Mouse (Mus musculus): ENCODE results near the gene Taldo1. TPM values are rescaled to one million over a fixed set of nuclear protein-coding genes. Genes with fewer than 3 reads are reported as not detected.

The Taldo1 gene
- polyA plus RNA-seq, 1 experiment from 2014 or later = 318 TPM

GRCm38 (mm10) chr7:141364349-141365048 lies 27.5 kb upstream of the Taldo1 start:
- Histone ChIP-seq H3K27me3 (peaks cover 44% of the 10 kb centered on the region), H3K4me3 (replicated peaks) (no peak overlapping the region), H3K9ac (replicated peaks) (no peak overlapping the region), H3K4me1 (replicated peaks) (no peaks in the 10 kb centered on the region), H3K36me3 (no peaks in the 10 kb centered on the region), H3K27ac (no peak overlapping the region), H3K4me2 (no peak overlapping the region), H3K9me3 (no peaks in the 10 kb centered on the region)
- 80% methylated on average over 5 of the region's 5 CpGs for WGBS
- no peak for ATAC-seq (ENCODE audit: insufficient number of reproducible peaks, insufficient read depth, low FRiP score, low TSS enrichment, low read depth)

GRCm38 (mm10) chr7:141365049-141365445 lies 27.0 kb upstream of the Taldo1 start:
- no peak overlapping the region for H3K27ac ChIP-seq
- ATAC-seq (ENCODE audit: insufficient number of reproducible peaks, insufficient read depth, low FRiP score, low TSS enrichment, low read depth) = no peak
- H3K27me3 ChIP-seq = peaks cover 39% of the 10 kb centered on the region
- H3K9me3 ChIP-seq = no peaks in the 10 kb centered on the region
- no peaks in the 10 kb centered on the region for H3K36me3 ChIP-seq
- no peak overlapping the region for H3K9ac ChIP-seq (replicated peaks)
- 74% methylated on average over 3 of the region's 3 CpGs for WGBS
- no peaks in the 10 kb centered on the region for H3K4me1 ChIP-seq (replicated peaks)
- no peak overlapping the region for H3K4me2 ChIP-seq
- no peak overlapping the region for H3K4me3 ChIP-seq (replicated peaks)

GRCm38 (mm10) chr7:141367358-141367757 lies 24.6 kb upstream of the Taldo1 start:
- Histone ChIP-seq H3K9ac (replicated peaks) (no peak overlapping the region), H3K36me3 (no peaks in the 10 kb centered on the region), H3K4me3 (replicated peaks) (no peak overlapping the region), H3K4me2 (no peak overlapping the region), H3K4me1 (replicated peaks) (no peaks in the 10 kb centered on the region), H3K27ac (no peak overlapping the region), H3K27me3 (peaks cover 16% of the 10 kb centered on the region), H3K9me3 (no peaks in the 10 kb centered on the region)
- no peak for ATAC-seq (ENCODE audit: insufficient number of reproducible peaks, insufficient read depth, low FRiP score, low TSS enrichment, low read depth)
- WGBS = 89% methylated on average over 4 of the region's 4 CpGs

GRCm38 (mm10) chr7:141369918-141370317 lies 22.1 kb upstream of the Taldo1 start:
- Histone ChIP-seq H3K9ac (replicated peaks) (no peak overlapping the region), H3K9me3 (no peaks in the 10 kb centered on the region), H3K4me3 (replicated peaks) (no peak overlapping the region), H3K27ac (no peak overlapping the region), H3K27me3 (peaks cover 2% of the 10 kb centered on the region; the same call in 1 of the 2 replicates), H3K4me1 (replicated peaks) (no peaks in the 10 kb centered on the region), H3K4me2 (no peak overlapping the region), H3K36me3 (no peaks in the 10 kb centered on the region)
- 74% methylated on average over 5 of the region's 5 CpGs for WGBS
- ATAC-seq (ENCODE audit: insufficient number of reproducible peaks, insufficient read depth, low FRiP score, low TSS enrichment, low read depth) = no peak

GRCm38 (mm10) chr7:141371942-141372595 lies 19.9 kb upstream of the Taldo1 start:
- no peaks in the 10 kb centered on the region for H3K9me3 ChIP-seq
- H3K4me3 ChIP-seq (replicated peaks) = no peak overlapping the region
- H3K27ac ChIP-seq = no peak overlapping the region
- H3K36me3 ChIP-seq = no peaks in the 10 kb centered on the region
- no peaks in the 10 kb centered on the region for H3K4me1 ChIP-seq (replicated peaks)
- WGBS = 62% methylated on average over 6 of the region's 6 CpGs
- no peak overlapping the region for H3K4me2 ChIP-seq
- ATAC-seq (ENCODE audit: insufficient number of reproducible peaks, insufficient read depth, low FRiP score, low TSS enrichment, low read depth) = no peak
- H3K9ac ChIP-seq (replicated peaks) = no peak overlapping the region
- H3K27me3 ChIP-seq = no peaks in the 10 kb centered on the region

- Histone ChIP-seq H3K4me1 (replicated peaks) (no peaks in the 10 kb centered on the region), H3K27ac (no peak overlapping the region), H3K36me3 (no peaks in the 10 kb centered on the region), H3K4me2 (no peak overlapping the region), H3K27me3 (no peaks in the 10 kb centered on the region), H3K9me3 (no peaks in the 10 kb centered on the region), H3K9ac (replicated peaks) (no peak overlapping the region), H3K4me3 (replicated peaks) (no peak overlapping the region)
- no peak for ATAC-seq (ENCODE audit: insufficient number of reproducible peaks, insufficient read depth, low FRiP score, low TSS enrichment, low read depth)
- 70% methylated on average over 6 of the region's 6 CpGs for WGBS
These were observed 18.4 kb upstream of the Taldo1 start for GRCm38 (mm10) chr7:141373611-141374010.

GRCm38 (mm10) chr7:141374399-141374798 lies 17.6 kb upstream of the Taldo1 start:
- Histone ChIP-seq H3K9ac (replicated peaks) (no peak overlapping the region), H3K27ac (no peak overlapping the region), H3K9me3 (no peaks in the 10 kb centered on the region), H3K36me3 (no peaks in the 10 kb centered on the region), H3K4me3 (replicated peaks) (no peak overlapping the region), H3K4me1 (replicated peaks) (no peaks in the 10 kb centered on the region), H3K4me2 (no peak overlapping the region), H3K27me3 (no peaks in the 10 kb centered on the region)
- no peak for ATAC-seq (ENCODE audit: insufficient number of reproducible peaks, insufficient read depth, low FRiP score, low TSS enrichment, low read depth)

- Histone ChIP-seq H3K9ac (replicated peaks) (no peak overlapping the region), H3K4me2 (no peak overlapping the region), H3K4me1 (replicated peaks) (no peaks in the 10 kb centered on the region), H3K9me3 (no peaks in the 10 kb centered on the region), H3K27ac (no peak overlapping the region), H3K4me3 (replicated peaks) (no peak overlapping the region), H3K36me3 (no peaks in the 10 kb centered on the region), H3K27me3 (no peaks in the 10 kb centered on the region)
- ATAC-seq (ENCODE audit: insufficient number of reproducible peaks, insufficient read depth, low FRiP score, low TSS enrichment, low read depth) = no peak; the same call in 1 of the 2 replicates
- WGBS = 29% methylated on average over 4 of the region's 4 CpGs
These were observed 12.4 kb upstream of the Taldo1 start for GRCm38 (mm10) chr7:141379584-141379983.

- 80% methylated on average over 4 of the region's 4 CpGs for WGBS
These were observed 10.7 kb upstream of the Taldo1 start for GRCm38 (mm10) chr7:141381068-141381835.

GRCm38 (mm10) chr7:141387807-141388486 lies 4.1 kb upstream of the Taldo1 start:
- peaks cover 9% of the 10 kb centered on the region for H3K4me1 ChIP-seq (replicated peaks)
- 55% methylated on average over 2 of the region's 2 CpGs for WGBS

More at GRCm38 (mm10) chr7:141381068-141381835, 10.7 kb upstream of the Taldo1 start:
- H3K36me3 ChIP-seq = no peaks in the 10 kb centered on the region
- no peaks in the 10 kb centered on the region for H3K9me3 ChIP-seq
- H3K4me2 ChIP-seq = no peak overlapping the region
- no peak overlapping the region for H3K9ac ChIP-seq (replicated peaks)
- no peaks in the 10 kb centered on the region for H3K27me3 ChIP-seq
- no peak overlapping the region for H3K4me3 ChIP-seq (replicated peaks)
- no peak for ATAC-seq (ENCODE audit: insufficient number of reproducible peaks, insufficient read depth, low FRiP score, low TSS enrichment, low read depth)
- no peak overlapping the region for H3K27ac ChIP-seq
- no peaks in the 10 kb centered on the region for H3K4me1 ChIP-seq (replicated peaks)

More at GRCm38 (mm10) chr7:141387807-141388486, 4.1 kb upstream of the Taldo1 start:
- H3K9me3 ChIP-seq = no peaks in the 10 kb centered on the region
- no peak for ATAC-seq (ENCODE audit: insufficient number of reproducible peaks, insufficient read depth, low FRiP score, low TSS enrichment, low read depth)
- no peak overlapping the region for H3K9ac ChIP-seq (replicated peaks)
- H3K36me3 ChIP-seq = no peaks in the 10 kb centered on the region
- no peak overlapping the region for H3K27ac ChIP-seq
- no peak overlapping the region for H3K4me2 ChIP-seq
- H3K27me3 ChIP-seq = peaks cover 5% of the 10 kb centered on the region; the same call in 1 of the 2 replicates
- H3K4me3 ChIP-seq (replicated peaks) = no peak overlapping the region
